Mouse (Mus musculus): ENCODE results near the gene Angptl2.
"Not testable (repeated sequence)": the region's sequence is repeated elsewhere in the genome, so short reads cannot be mapped to it uniquely, and the experiment has no call there.

DNA sequence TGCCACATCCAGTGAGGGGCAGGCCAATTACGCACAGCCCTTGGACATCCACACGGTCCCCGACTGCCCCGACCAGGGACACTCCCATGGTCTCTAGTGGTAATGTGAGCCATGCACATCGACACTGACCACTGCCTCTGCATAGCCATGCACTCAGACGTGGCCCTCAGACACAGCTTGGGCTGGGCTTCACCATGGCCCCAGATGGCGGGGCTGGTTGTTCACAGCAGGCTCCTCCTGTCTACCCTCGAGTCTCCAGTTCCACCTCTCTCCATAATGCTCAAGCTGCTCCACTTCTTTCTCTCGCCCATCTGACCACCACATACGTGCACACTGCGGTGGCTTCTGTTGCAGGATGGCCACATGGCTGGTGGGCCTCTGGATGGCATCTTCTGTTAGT is 4.6 kb upstream of the Angptl2 start:
- not testable (repeated sequence) for TF ChIP-seq GATA1, TAL1 (IDR thresholded peaks at IDR 0.05; ENCODE audit: low read length)

Data from erythroblast, embryonic 14.5 days (primary cell).